Mouse (Mus musculus) ovary, postnatal 14 days (tissue): ENCODE data around the gene Scn11a.

ENCODE experiments used
- DNase-seq: peaks from one replicate; pipeline ENCODE4 v3.0.0; 2022; ENCODE audit warnings: low spot score

Gene Scn11a

DNA sequence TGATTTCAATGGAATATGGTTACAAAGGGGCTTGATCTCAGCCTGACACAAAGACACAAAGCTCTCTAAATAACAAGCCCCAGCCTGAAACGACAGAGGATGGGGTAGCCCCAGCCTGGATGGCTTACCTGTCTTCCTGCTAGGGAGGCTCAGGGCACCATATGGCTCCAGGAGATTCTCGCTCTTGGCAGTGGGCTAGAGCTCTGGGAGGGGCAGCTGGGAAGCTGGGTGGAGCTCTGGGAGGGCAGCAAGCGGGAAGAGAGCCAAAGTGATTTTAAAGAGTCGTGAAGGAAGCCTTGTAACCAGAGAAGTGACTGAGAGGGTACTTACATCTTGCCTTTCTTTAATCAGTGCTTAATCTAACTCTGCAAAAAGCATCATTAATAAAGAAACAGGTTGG is at the start of gene Scn11a:
Scn11a (minus strand) TSS at position 160 of the 400 bp plus-strand sequence.
- DNase-seq: no peak

DNA sequence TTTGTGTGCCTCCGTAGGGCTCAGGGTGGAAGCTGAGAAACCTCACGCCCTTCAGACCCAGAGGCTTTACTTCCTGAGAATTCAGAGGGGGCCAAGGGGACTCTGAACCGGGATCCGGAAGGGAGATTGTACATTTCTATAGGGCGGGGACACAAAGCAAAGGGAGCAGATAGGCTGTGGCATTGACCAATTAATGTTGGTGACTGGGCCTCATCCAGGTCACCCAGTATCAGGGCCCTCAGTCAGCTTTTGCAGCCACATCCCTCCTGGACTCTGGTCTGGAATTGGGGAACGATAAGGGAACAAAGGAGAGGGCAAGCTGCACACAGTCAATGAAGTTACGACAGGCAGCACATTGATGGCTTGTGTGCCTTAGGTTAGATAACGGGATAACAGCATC is 28.9 kb upstream of the Scn11a start:
- DNase-seq: no peak

DNA sequence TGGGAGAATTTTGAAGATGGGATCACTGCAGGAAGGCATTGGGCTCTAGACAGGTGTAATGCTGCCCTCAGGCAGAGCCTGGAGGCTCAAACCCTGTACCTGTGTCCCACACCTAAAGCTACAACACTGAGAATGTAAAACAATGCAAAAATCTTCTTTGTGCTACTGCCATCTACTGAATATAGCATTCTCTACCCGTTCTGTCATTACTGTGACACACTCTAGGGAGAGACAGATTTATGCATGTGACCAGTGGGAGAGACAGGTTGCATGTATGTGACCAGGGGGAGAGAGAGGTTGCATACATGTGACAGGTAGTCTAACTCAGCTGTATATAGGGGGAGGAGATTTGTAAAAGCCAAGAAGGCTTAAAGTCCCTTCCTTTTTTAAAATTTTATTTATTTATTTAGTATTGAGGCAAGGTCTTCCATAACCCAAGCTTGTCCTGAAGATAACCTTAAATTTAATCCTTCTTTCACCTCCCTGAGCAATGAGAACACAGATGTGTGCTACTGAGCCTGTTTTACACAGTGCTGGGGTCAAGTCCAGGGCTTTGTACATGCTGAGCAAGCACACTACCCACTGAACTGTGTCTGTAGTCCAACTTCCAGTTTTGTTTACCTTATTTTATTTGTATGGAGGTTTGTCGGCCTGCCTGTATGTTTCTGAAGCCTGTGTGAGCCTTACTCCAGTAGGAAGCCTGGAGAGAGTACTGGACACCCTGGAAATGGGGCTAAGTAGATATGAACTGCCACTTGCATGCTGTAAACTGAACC is 28.0 kb upstream of the Scn11a start:
- DNase-seq: no peak

DNA sequence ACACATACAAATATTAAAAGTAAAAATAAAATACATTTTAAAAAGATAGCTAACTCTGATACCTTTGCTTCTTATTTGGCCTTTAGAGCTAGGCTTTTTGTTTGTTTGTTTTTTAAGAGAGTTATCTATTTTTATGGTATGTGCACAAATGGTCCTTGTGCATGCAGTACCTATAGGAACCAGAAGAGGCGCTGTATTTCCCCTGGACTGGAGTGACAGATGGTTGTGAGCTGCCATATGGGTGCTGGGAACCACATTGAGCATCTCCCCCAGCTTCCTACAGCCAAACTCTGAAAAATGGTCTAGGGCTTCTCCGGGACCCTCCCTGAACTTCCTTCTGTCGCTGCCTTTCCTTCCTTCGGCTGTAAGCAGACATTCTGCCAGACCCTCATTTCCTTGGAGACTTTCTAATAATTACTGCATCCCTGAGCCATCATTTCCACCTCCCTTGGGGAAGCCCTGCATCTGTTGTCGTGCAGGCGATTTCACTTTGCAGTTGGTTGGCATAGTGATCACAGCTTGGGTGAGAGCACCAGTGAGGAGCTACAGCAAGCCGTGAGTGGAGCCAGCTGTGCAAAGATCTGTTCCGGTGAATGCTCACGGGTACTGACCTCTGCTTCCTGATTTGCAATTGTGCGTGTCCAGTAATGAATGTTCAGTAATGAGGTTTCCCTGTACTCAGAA is 27.2 kb upstream of the Scn11a start:
- DNase-seq: no peak

DNA sequence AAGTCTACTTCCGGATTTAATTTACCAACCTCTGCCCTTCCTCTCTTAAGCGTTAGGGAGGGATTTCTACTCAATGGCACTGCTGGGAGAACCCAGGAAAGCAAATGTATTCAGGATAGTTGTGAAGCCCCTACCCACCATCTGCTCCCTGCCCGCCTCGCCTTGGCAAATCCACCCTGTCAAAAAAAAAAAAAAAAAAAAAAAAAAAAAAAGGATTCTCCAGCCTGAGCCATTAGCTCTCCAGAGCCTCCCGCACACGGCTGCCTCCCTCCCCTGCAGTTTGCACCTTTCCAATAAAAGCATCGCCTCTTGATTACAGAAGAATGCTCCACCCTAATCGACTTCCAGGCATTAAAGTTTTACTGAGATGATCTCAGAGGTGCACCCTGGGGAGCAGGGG is 24.0 kb upstream of the Scn11a start:
- no peak for DNase-seq

DNA sequence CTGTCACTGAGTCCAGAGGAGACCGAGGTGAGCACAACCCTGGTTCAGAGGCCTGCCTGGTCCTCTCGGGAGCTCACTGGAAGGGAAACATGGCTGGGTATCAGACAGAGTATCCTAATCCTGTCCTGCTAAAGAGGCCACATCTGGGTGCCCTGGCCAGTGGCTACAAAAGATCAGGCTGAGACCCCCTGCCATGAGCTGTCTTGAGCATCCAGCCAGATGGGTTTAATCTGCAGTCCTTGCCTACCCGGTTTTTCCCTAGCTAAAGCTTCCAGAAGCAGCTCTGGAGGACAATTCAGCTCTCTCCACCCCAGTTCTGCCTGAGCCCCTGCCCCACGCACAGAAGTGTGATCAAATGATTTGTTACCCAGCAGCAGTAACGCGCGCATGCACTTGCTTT is 23.4 kb upstream of the Scn11a start:
- DNase-seq: no peak

DNA sequence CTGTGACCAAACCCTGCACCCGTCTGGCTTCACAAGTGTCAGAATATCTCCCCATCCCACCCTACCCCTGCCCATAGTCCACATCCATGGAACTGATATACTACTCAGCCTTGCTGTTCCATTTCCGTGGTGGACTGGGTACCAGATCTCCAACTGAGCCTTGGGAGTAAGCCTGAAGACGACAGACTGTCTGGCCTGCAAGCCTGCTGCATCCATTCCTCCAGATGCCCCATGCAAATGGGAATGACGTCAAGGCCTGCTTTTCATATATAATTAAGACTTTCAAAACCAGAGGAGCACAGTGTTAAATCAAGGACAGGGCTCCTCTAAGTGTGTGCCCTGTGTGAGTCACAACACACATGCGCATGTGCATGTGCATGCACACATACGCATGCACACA is 21.9 kb upstream of the Scn11a start:
- DNase-seq: no peak

DNA sequence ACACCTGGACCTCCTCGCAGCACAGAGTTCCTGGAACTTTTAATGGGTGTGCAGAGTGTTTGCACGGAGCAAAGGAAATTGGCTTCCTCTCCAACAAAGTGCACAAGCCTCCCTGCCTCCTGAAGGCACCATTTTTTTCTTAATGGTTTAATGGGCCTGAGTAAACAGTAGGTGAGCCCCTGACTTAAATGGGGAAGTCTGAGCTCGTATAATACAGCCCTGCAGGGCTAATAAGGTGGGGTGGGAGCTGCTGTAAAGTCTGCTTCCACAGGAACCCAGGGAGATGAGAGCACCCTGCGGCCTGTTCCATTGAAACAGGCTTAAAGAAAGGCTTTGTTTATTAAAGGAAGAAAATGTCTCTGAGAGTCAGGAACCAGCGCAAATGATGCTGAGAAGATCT is 19.5 kb upstream of the Scn11a start:
- DNase-seq: no peak

DNA sequence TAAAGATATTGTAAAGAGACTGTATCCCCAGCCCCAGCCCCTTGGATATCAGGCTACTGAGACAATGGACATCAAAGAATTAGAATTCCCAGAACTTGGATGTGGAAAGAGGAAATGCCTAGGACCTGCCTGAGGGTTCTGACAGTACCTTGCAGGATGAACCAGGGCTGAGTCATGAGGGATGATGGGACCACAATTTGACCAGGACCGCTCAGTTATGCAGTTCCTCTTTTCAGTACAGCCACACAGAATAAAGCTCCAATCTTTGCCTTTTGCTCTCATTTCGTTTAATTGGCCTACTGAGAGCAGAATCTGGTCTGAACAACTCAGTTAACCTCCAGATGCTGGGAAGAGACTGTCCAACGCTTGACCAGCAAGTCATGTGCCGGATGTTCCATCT is 18.3 kb upstream of the Scn11a start:
- DNase-seq: no peak

DNA sequence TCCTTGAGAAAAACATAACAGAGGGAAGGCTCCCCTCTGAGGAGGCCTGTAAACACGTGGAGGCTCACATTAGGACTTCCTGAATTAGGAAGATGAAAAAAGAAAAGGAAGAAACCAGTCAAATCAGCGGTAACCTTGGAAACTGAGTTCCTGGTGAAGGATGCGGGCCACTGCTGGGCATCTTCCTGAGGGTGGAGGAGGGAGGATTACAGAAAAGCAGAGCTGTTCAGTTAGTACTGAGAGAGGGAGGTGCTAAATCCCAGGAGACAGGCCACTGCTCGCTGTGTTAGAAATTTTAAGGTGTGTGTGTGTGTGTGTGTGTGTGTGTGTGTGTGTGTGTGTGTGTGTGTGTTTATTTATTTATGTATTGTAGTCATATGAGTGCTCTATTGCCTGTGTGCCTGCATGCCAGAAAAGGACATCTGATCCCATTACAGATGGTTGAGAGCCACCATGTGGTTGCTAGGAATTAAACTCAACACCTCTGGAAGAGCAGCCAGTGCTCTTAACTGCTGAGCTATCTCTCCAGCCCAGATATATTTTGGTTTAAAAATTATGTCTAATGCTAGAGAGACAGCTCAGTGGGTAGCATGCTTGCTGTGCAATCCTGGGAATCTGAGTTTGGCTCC is 17.4 kb upstream of the Scn11a start:
- no peak for DNase-seq

DNA sequence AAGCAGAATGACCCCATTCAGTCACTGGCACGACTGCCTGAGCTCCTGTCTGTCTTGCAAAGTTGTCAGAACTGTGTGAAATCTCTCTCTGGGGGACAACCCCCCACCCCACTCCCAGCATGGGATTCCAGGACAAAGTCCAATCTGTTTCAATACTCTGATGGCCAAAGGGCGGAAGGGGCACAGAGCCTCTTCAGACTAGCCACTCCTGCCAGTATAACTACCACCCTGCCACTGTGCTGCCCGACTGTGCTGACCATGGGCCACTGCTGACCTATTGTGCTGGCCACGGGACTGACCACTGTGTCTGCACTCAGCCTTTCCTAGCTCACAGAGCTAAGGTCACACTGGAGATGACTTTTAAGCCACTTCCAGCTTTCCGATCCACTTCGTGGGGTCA is 16.8 kb upstream of the Scn11a start:
- DNase-seq: no peak

DNA sequence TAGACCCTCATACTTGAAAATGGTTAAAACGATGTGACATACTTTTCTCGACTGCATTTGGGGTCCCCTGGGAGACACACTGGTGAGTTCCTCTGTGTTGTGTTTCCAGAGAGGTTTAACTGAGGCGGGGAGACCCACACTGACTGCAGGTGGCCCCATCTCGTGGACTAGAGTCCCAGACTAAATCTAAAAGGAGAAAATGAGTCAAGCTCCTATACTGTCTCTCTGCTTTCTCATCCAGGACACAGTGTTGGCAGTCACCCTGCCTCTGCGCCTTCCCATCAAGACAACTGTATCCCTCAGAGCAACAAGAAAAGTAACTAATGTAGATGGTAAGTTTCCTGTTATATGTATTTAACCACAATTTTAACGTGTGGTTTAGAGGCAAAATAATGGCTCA is 15.9 kb upstream of the Scn11a start:
- no peak for DNase-seq

DNA sequence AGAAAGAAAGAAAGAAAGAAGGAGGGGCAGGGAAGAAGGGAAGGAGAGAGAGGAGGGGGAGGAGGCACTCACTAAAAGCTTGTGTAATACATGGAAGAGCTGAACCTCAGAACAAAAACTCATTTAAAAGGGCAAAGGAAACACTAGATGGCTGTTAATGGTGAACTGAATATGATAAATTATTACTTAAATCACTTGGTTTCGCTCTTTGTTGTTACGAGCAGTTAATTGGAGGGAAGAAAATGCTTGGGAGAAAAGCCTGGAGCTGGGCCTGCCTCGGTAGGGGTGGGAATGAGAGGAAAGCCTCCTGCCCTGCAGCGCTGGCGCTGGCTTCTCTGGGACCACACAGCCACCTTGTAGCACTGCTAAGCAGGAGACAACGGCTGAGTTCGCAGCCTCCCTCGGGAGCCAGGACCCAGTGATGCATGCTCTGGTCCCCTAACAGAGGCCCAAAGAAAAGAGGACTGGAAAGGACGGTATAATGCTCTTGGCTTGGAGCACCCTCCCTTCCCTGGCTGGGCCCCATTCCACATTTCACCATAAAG is 10.4 kb upstream of the Scn11a start:
- no peak for DNase-seq

DNA sequence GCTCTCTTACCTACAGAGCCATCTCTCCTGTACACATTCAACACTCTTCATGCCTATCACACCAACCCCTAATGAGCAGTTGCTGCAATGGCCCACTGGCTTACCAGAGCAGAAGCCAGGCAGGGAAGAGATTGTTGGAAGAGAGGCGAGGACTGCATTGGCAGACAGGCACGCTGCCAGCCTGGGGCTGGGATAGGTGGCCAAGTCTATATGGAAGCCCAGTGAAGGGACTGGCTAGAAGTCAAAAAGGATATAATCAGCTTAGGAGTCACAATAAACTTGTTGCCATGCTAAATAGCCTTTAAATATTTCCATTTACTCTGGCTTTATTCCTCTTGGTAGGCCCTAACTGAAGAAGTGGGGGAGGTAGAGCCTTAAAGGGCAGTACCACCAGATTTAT is 5.7 kb upstream of the Scn11a start:
- DNase-seq: no peak

DNA sequence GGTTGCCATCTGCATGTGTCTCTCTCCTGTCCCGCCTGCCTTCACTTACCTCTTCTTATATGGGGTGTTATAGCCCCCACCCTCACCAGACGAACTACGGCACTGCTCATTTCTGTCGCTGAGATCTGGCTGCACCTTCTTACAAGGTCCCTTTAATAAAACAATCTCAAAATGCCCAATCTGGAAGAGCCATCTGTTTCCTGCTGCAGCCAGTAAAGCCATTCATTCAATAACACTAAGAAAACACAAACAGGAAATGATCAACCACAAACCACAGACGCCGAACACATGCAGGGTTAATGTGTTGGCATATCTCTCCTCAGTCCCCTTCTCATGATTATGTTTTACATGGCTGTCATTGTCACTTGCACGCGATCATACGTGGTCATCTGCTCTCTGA is 1.5 kb downstream of the Scn11a start:
- no peak for DNase-seq

DNA sequence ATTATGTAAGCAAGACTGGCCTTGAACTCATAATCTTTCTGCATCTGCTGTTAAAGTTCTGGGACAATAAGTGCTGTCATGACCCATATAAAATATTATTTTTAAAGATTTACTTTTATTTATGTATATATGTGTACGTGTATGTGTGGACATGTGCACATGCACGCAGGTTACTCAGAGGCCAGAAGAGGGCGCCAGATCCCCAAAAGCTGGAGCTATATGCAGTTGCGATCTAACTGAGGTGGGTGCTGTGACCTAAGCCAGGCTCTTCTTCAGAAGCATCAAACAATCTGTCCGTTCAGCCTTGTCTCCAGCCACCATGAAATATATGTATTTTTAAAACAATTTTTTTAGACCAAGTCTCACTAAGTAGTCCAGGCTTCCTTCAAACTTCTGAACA is 11.6 kb downstream of the Scn11a start:
- no peak for DNase-seq

DNA sequence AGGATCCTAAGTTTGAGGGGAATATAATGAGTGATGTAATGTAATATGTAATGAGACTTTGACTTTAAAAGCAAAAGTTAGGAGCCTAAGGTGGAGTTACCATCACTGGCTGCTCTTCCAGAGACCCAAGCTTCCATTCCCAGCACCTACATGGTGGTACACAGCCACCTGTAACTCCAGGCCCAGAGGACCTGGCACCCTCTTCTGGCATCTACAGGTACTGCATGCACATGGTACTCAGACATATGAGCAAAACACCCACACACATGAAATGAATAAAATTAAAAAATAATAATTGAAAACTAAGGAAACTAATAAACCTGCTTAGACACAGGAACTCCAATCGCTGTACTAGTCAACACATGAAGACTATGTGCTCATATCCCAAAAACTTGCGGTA is 18.8 kb downstream of the Scn11a start:
- DNase-seq: no peak

DNA sequence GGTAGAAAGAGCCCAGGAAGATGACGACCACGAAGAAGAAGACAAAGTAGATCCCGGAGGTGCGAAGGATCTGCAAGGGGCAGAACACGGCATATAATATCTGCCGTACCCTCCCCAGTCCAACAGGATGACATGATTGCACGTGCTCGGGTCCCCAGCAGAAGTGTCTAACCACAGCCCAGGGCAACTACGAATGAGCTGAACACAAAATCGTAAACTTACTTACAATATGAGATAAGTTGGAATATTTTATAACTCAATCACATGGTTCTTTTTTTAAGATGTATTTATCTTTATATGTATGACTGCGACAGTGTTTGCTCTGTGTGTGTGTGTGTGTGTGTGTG is 20.8 kb downstream of the Scn11a start:
- no peak for DNase-seq

DNA sequence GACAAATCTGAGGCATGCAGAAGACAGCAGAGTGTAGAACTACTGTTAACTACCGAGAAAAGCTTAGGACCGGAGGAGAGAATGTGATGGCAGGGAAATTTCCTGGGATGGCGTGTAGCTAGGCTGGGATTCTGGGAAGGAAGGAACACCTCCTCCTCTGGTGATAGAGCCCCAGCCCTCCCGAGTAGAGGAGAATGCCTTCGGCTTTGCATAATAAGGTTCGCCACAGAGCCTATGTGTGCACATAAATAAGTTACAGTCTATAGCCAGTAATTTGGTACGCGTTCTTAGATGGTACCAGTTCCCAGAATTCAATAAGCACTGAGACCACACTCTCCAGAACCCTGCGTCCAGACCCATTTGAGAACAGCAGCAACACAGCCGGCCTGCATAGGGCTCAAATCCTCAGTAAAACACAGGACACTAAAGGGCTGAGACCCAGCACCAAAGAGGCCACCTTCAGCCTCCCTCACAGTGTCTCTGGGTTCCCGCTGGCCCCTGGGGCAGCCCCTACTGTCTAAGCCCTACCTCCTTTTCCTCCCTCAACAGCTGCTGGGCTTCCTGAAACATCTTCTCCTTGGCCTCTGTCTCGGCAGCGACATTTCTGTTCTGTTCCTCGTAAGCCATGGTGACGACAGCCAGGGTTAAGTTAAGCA is 21.3 kb downstream of the Scn11a start:
- DNase-seq: no peak

DNA sequence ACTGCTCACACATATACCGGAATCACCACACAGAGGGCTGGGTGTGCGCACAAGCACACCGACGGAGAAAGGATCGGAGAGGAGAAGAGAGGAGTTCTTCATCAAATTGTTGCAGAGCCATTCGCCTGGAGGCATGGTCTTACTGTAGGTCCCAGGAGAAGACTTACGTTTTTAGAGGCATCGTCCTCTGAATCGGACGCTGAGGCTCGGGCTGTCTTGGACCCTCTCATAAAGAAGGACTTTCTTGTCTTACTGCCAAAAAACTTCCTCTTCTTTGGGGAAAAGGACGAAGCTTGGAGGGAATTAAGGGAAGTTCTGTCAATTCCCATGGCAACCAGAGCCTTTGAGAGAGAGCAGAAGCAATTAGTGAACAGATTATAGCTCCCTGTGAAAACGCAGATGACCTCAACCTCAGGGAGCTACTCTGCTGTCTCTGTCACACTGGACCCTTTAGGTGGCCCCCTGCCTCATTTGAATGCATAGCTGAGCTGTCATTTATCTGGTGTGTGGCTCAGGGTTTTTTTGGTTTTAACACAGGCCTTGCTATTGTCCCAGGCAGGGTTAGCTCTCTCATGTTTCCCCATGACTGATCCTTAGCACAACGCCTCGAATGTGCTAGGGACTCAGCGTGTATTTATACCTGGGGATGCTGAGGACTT is 22.0 kb downstream of the Scn11a start:
- no peak for DNase-seq

DNA sequence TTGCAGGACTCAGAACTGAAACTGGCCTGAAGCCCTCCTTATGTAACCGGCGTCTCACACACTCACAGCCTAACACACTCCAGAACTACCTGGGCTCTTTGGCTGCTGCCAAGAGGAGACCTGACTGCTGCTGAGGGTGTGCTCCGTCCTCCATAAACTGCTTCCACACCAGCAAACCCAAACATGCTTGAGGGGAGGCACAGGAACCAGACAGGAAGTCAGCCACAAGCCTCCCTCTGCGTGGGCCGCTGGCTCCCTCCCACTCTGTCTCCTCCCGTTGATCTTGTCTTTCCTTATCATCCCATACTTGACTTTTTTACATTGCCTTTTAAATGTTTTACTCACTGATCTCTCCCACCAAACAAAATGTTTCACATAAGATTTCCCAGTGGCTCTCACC is 23.8 kb downstream of the Scn11a start:
- no peak for DNase-seq

DNA sequence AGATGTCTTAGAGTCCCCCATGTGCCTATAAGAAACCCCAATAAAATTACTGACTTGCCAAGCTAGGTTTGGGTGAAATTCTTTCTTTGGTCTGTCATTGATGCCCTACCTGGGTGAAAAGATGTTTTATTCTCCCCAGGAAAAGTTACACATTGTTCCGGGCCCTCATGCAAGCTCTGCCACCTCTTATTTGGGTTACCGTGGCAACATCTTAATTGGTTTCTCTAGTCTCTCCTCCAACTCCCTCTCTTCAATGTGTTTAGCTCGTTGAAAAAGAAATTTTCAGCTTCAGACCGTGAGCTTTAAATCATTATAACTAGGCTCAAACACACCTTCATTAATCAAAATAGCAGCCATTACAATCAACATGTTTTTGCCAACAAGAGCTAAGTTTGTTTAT is 28.5 kb downstream of the Scn11a start:
- no peak for DNase-seq
